Mouse (Mus musculus): ENCODE data around the gene 0610009B22Rik.

- TF ChIP-seq NELFE (IDR thresholded peaks at IDR 0.05; ENCODE audit: low read depth, low read length) (peak; percentile 58; the same call in 1 of the 2 replicates), MAX (IDR thresholded peaks at IDR 0.05; ENCODE audit: low read length) (0 out of 2 replicates have a peak, but pooled peaks have one; percentile 35), ELF1 (IDR thresholded peaks at IDR 0.05; ENCODE audit: low read depth, low read length) (0 out of 2 replicates have a peak, but pooled peaks have one; percentile 38), POLR2AphosphoS2 (IDR thresholded peaks at IDR 0.05; ENCODE audit: low read depth, low read length) (no peak), POLR2A (IDR thresholded peaks at IDR 0.05; ENCODE audit: low read depth, low read length) (no peak), IRF4 (IDR thresholded peaks at IDR 0.05; ENCODE audit: low read depth, low read length) (peak; percentile 77), MAZ (IDR thresholded peaks at IDR 0.05; ENCODE audit: low read depth, low read length) (0 out of 2 replicates have a peak, but pooled peaks have one; percentile 27), SMC3 (IDR thresholded peaks at IDR 0.05; ENCODE audit: low read depth, low read length) (peak; percentile 100), BHLHE40 (IDR thresholded peaks at IDR 0.05; ENCODE audit: low read depth, low read length) (no peak), CTCF (conservative IDR thresholded peaks at IDR 0.05 in 1 of 2, IDR thresholded peaks at IDR 0.05 in 1 of 2; ENCODE audit: low read depth in 2 of 2, low read length in 2 of 2) (peak; percentile 93 to 99), EP300 (IDR thresholded peaks at IDR 0.05; ENCODE audit: low read length) (no peak), GABPA (IDR thresholded peaks at IDR 0.05; ENCODE audit: insufficient replicate concordance, low read depth, low read length) (no peak), CHD1 (IDR thresholded peaks at IDR 0.05; ENCODE audit: low read depth, low read length) (no peak)
Measured at GRCm38 (mm10) chr11:51681324-51681975, 7.2 kb downstream of the 0610009B22Rik start.
